Mouse (Mus musculus) kidney, postnatal 10 days (tissue): ENCODE results near the gene Hdgfl3.

ENCODE experiments used
- DNase-seq: peaks from one replicate; pipeline ENCODE4 v3.0.0; 2021; ENCODE audit warnings: mixed read lengths

Gene Hdgfl3

GRCm38 (mm10) chr7:81934267-81934745 lies at the start of gene Hdgfl3:
Gene Hdgfl3, minus strand, starts transcription at chr7:81934473.
- peak; percentile 90 for DNase-seq

GRCm38 (mm10) chr7:81983651-81984050 lies 49.4 kb upstream of the Hdgfl3 start:
- no peak for DNase-seq

- DNase-seq = no peak
Measured at GRCm38 (mm10) chr7:81978304-81978703, 44.0 kb upstream of the Hdgfl3 start.

GRCm38 (mm10) chr7:81974616-81975015 lies 40.3 kb upstream of the Hdgfl3 start:
- no peak for DNase-seq

GRCm38 (mm10) chr7:81973939-81974338 lies 39.7 kb upstream of the Hdgfl3 start:
- no peak for DNase-seq

GRCm38 (mm10) chr7:81973339-81973738 lies 39.1 kb upstream of the Hdgfl3 start:
- no peak for DNase-seq

- no peak for DNase-seq
Measured at GRCm38 (mm10) chr7:81968975-81969374, 34.7 kb upstream of the Hdgfl3 start.

GRCm38 (mm10) chr7:81968451-81968850 lies 34.2 kb upstream of the Hdgfl3 start:
- no peak for DNase-seq

GRCm38 (mm10) chr7:81966195-81966594 lies 31.9 kb upstream of the Hdgfl3 start:
- no peak for DNase-seq

GRCm38 (mm10) chr7:81959704-81960103 lies 25.4 kb upstream of the Hdgfl3 start:
- DNase-seq = peak; percentile 38

GRCm38 (mm10) chr7:81954208-81954846 lies 20.1 kb upstream of the Hdgfl3 start:
- peak; percentile 29 for DNase-seq

GRCm38 (mm10) chr7:81950499-81950898 lies 16.2 kb upstream of the Hdgfl3 start:
- DNase-seq = no peak

- no peak for DNase-seq
Measured at GRCm38 (mm10) chr7:81945398-81945797, 11.1 kb upstream of the Hdgfl3 start.

- DNase-seq = no peak
Measured at GRCm38 (mm10) chr7:81934806-81935205, 533 bp upstream of the Hdgfl3 start.

GRCm38 (mm10) chr7:81933601-81934266 lies 539 bp downstream of the Hdgfl3 start:
- peak; percentile 82 for DNase-seq

GRCm38 (mm10) chr7:81933061-81933600 lies 1.1 kb downstream of the Hdgfl3 start:
- DNase-seq = peak; percentile 23

GRCm38 (mm10) chr7:81932521-81933045 lies 1.7 kb downstream of the Hdgfl3 start:
- no peak for DNase-seq

- no peak for DNase-seq
Measured at GRCm38 (mm10) chr7:81928998-81929397, 5.3 kb downstream of the Hdgfl3 start.

GRCm38 (mm10) chr7:81921379-81921952 lies 12.8 kb downstream of the Hdgfl3 start:
- no peak for DNase-seq

- DNase-seq = no peak
Measured at GRCm38 (mm10) chr7:81920314-81920713, 14.0 kb downstream of the Hdgfl3 start.

- no peak for DNase-seq
Measured at GRCm38 (mm10) chr7:81918316-81918715, 16.0 kb downstream of the Hdgfl3 start.

- DNase-seq = no peak
Measured at GRCm38 (mm10) chr7:81904926-81905325, 29.3 kb downstream of the Hdgfl3 start.

GRCm38 (mm10) chr7:81904094-81904493 lies 30.2 kb downstream of the Hdgfl3 start:
- DNase-seq = peak; percentile 16

- DNase-seq = no peak
Measured at GRCm38 (mm10) chr7:81899361-81899760, 34.9 kb downstream of the Hdgfl3 start.
